Mouse (Mus musculus) left cerebral cortex, adult 18-20 months (tissue): ENCODE data around the gene Sh2d6. TPM values are rescaled to one million over a fixed set of nuclear protein-coding genes. Genes with fewer than 3 reads are reported as not detected.
A peak's percentile ranks its signal among the peaks of the same experiment; 100 is the strongest.

Experiments used
- DNase-seq, 2 experiments: peaks; one replicate each; pipeline ENCODE4 v3.0.0; 2021 to 2022; ENCODE audit warnings: low spot score in 2 of 2, mixed read lengths in 1 of 2
- long read RNA-seq, 2 experiments: library from polyadenylated mRNA; stranded (forward); transcript quantifications; one replicate each; pipeline ENCODE4 v2.0.0; 2021
- total RNA-seq, 2 experiments: library from RNA; stranded (reverse); gene quantifications; 2 replicates each; pipeline ENCODE4 v1.2.3; 2021

The Sh2d6 gene
- under 1 TPM; 0.56 to 0.61 TPM for total RNA-seq
- long read RNA-seq, experiment 1, result 0 reads
- long read RNA-seq, experiment 2, result 0 reads

- no peak for DNase-seq
Measured at GRCm38 (mm10) chr6:72521607-72522006, at the start of gene Sh2d6. Gene Sh2d6 (minus strand): TSS chr6:72521707.

GRCm38 (mm10) chr6:72570644-72571397 is 49.3 kb upstream of the Sh2d6 start:
- no peak for DNase-seq

DNA sequence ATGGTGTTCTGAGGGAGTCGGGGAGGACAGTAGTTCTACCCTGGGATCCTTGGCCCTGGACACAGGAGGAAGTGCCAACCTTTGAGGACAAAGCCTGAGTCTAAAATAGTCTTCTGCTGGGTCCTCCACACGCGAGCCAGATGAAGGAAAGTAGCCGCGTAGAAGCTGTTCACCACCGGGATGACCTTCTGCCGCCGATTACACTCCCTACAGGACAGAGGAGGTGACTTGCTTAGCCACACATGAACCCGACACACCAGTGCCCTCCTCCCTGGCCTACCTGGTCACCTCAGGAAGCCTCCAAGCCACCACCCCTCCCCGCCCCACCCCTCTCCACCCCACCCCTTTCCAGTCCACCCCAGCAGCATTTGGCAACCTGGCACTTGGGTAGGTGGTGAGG is 47.2 kb upstream of the Sh2d6 start:
- no peak for DNase-seq

GRCm38 (mm10) chr6:72567508-72567907 is 46.0 kb upstream of the Sh2d6 start:
- no peak for DNase-seq

GRCm38 (mm10) chr6:72566044-72566443 is 44.5 kb upstream of the Sh2d6 start:
- peak; percentile 90 to 95 for DNase-seq

- no peak for DNase-seq
Measured at GRCm38 (mm10) chr6:72565506-72565905, 44.0 kb upstream of the Sh2d6 start.

DNA sequence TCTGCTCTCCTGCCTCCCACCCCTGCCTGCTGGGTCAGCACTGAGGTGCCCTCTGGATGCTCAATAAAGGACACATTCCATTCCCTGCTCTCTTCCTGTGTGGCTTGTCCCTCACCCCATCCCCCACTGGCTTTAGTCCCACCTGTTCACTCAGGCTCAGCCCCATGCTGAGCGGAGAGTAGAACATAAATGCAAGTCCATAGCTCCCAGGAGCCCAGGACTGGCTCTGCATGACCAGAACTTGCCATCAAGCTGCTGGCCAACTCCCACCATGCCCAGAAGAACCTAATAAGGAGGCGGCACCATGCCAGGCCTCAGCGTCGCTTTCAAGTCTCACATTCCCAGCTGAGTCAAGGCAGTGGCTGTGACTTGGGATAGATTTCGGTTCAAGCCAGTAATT is 41.4 kb upstream of the Sh2d6 start:
- no peak for DNase-seq

- no peak for DNase-seq
Measured at GRCm38 (mm10) chr6:72562486-72562885, 41.0 kb upstream of the Sh2d6 start.

GRCm38 (mm10) chr6:72560801-72561200 is 39.3 kb upstream of the Sh2d6 start:
- DNase-seq, result no peak

DNA sequence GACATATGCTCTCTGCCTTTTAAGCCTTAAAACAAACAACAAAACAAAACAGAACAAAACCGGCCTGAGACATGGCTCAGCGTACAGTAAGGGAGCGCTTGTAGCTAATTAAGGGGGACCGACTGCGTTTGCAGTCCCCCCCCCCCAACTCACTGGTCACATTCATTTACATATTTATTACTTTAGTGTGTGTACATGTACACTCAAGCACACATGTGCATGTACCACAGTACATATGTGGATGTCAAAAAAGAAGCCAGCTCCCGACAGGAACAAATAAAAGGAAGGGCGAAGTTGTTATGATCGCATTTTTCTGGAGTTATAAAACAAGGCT is 31.5 kb upstream of the Sh2d6 start:
- no peak for DNase-seq

DNA sequence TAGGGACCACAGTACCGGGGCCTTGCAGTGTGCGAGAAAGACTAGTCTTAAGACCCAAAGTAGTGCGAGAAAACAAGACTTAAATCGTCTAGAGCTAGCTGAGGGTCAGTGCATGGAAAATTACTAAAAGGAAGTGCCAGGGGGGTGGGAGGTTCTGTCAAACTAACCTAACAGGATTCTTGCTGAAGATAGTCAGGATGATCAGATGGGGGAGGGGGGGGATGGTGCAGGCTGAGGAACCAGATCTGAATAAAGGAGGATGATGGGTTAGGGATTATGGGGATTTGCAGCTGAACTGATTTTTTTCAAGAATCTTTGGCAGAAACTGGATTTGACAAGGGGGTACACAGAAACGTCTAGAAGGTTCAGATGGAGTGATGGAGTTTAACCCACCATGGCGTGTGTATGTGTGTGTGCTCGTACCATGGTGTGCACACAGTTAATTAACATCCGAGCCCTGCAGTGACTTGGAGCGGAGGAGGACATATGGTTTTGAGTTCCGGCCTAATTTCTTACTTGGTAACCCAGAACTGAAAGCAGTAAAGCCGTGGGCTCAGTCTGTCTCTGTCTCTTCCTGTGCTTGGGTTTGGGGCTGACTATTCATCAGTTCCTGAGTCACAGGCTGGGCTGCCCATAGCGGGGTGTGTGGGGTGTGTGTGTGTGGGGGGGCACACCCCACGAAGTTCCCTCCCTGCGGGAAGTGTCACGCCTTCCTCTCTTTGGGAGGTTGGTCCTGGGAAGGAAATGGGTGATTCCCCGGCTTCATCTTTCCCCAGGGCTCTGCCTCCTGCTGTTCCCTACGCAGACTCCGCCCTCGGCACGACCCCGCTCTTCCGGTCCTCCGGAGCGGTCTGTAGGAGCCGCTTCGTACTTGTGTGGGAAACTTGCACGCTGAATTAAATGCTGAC is 30.9 kb upstream of the Sh2d6 start:
- DNase-seq, result peak; percentile 54 to 64

- no peak for DNase-seq
Measured at GRCm38 (mm10) chr6:72550503-72551100, 29.1 kb upstream of the Sh2d6 start.

DNA sequence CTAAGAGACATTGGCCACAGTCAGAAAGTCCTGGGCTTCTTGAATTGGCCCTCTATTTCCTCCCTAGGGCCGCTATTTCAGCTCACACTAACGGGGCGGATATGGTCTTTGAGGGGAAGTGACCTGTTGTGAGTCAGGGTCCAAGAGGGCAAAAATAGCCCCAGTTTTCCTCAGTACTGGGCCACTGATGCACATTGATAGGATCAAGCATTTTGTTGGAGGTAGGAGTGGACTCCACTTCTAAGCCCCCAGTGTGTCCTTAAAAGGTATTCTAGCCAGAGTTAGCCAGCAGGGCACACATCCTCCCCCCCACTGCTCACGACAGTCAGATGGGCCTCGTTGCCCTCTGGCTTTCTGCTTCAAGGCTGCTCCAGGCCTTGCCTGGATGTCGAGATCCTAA is 28.5 kb upstream of the Sh2d6 start:
- no peak for DNase-seq

GRCm38 (mm10) chr6:72549041-72549580 is 27.6 kb upstream of the Sh2d6 start:
- no peak for DNase-seq

DNA sequence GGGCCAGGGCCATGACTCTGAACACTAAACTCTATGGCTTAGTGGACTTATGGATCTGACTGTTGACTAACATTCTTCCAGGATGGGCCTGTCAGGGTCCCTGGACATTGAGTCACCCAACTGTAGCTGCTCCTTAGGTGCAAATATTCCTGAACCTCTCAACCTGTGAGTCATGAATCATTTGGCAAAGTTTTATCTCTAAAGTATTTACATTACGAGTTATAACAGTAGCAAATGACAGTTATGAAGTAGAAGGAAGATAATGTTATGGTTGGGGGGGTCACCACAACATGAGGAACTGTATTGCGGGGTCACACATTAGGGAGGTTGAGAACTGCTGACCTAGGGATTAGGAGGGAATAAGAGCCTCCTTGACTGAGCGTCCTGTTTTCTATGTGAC is 26.4 kb upstream of the Sh2d6 start:
- DNase-seq, result no peak

- no peak for DNase-seq
Measured at GRCm38 (mm10) chr6:72547121-72547520, 25.6 kb upstream of the Sh2d6 start.

GRCm38 (mm10) chr6:72545377-72545776 is 23.9 kb upstream of the Sh2d6 start:
- DNase-seq, result no peak

DNA sequence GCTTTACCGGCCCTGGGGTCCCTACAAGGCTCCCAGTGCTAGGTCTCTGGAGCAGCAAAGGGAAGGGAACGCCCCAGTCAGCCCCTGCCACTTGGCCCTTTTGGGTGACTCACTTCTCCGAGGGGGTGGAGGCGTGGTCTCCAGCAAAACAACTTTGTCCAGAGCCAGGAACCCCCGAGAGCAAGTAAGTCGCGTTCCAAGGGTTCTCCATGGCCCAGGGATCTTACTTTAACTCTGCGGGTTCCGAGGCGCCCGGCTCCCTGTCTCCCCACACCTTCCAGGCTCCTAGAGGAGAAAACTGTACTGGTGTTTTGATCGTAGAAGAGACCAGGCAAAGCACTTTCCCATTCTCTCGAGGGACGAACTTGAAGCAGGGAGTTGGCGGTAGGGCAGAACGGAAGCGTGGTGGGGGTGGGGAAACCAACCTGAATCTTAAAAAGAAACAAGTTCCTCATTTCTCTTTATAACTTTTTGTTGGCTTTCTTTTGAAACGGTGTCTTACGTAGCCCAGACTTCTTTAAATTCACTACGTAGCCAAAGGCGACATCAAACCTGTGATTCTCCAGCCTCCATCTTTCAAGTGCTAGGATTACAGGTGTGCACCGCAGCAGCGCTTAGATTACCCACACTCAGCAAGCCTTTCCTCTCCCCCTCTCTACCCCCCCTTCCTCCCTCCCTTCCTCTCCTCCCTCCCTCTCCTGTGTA is 22.9 kb upstream of the Sh2d6 start, which contains the start of gene Capg:
Gene Capg (plus strand): TSS at position 109 of the 705 bp plus-strand sequence.
- DNase-seq, result no peak

GRCm38 (mm10) chr6:72543265-72543850 is 21.9 kb upstream of the Sh2d6 start:
- DNase-seq, result no peak

GRCm38 (mm10) chr6:72538562-72539031 is 17.1 kb upstream of the Sh2d6 start:
- peak; percentile 84 to 88 for DNase-seq
